Mouse (Mus musculus): ENCODE results near the gene Ablim2.

DNA sequence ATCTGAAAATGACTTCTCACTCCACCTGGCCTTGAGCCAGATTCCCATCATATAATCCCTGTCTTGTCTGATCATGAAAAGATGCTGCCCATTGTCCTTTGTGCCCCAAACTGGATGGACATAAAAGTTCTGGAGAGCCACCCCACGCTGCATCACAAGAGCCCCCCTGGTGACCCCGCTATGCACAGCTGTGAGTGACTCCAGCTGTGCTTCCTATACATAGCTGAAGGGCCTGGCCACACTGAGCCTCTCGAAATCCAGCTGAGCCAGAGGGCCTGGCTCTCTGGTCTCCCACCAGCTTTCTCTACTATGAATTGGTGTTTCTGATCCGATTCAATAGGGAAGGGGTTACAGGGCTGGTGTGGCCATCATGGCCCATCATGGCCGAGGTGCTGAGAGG is 38.5 kb downstream of the Ablim2 start:
- TF ChIP-seq MAFK (IDR thresholded peaks at IDR 0.05; ENCODE audit: insufficient read depth, low read depth, low read length), result no peak
- TF ChIP-seq ZNF384 (IDR thresholded peaks at IDR 0.05; ENCODE audit: low read depth, low read length), result no peak
